Mouse (Mus musculus) liver, embryonic 13.5 days (tissue): ENCODE measurements at regions not wholly inside any gene's neighbourhood (a gene's known extent, or its start where the extent isn't known, plus 50 kb on each side); places are given as distances from the start of the nearest gene placed in this dataset.

Experiments used
- ATAC-seq: fragments of 200-750 bp; cut with Nextera tagmentation; 2 replicates; pipeline ENCODE4 v1.8.0; 2017; ENCODE audit warnings: low read depth, mild to moderate bottlenecking, moderate number of reproducible peaks, moderate library complexity
- DNase-seq: peaks from one replicate; pipeline ENCODE4 v3.0.0; 2022
- H3K27ac ChIP-seq: fragments of 300-500 bp; sonication (generic); 2 replicates; pipeline ENCODE4 v1.5.1; 2015; ENCODE audit warnings: moderate library complexity, mild to moderate bottlenecking, inconsistent platforms
- H3K27me3 ChIP-seq: fragments of 300-500 bp; sonication (generic); 2 replicates; pipeline ENCODE4 v1.6.1; 2015; ENCODE audit warnings: mild to moderate bottlenecking, inconsistent platforms
- H3K36me3 ChIP-seq: fragments of 300-500 bp; sonication (generic); 2 replicates; pipeline ENCODE4 v1.6.1; 2015; ENCODE audit warnings: mild to moderate bottlenecking, inconsistent platforms
- H3K4me1 ChIP-seq: fragments of 300-500 bp; sonication (generic); replicated peaks from 2 replicates; pipeline ENCODE4 v1.6.1; 2015; ENCODE audit warnings: inconsistent platforms
- H3K4me2 ChIP-seq: fragments of 300-500 bp; sonication (generic); 2 replicates; pipeline ENCODE4 v1.6.1; 2015; ENCODE audit warnings: inconsistent platforms, mild to moderate bottlenecking, moderate library complexity
- H3K4me3 ChIP-seq: fragments of 300-500 bp; sonication (generic); replicated peaks from 2 replicates; pipeline ENCODE4 v1.5.1; 2015; ENCODE audit warnings: mild to moderate bottlenecking, inconsistent platforms
- H3K9ac ChIP-seq: fragments of 300-500 bp; sonication (generic); 2 replicates; pipeline ENCODE4 v1.6.1; 2015; ENCODE audit warnings: mild to moderate bottlenecking, inconsistent platforms
- H3K9me3 ChIP-seq: fragments of 300-500 bp; sonication (generic); replicated peaks from 2 replicates; pipeline ENCODE4 v1.6.1; 2016; ENCODE audit warnings: inconsistent platforms
- WGBS: fragments of 180-500 bp; shearing (Covaris S2); methylation state at CpG from one replicate; pipeline ENCODE4 v1.1.7; 2015; ENCODE audit not compliant: insufficient replicate concordance; 5-methylcytosine and 5-hydroxymethylcytosine counted together

DNA sequence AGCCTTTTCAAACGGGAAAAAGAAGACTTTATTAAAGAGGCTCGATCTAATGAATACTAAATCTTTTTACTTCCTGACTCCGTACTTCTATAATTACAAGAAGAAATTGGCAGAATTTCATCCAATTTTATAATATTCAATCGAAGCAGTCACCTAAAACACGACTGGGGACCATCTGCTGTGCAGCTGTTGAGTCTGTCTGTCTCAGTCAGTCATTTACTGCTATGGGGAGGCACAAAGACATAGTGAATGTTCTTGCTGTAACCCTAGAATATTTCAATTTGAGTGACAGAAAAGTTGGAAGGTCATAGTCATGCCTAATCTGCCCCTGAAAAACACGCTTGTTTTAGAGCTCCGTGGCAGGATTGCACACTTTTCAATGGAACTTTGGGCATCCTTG is 487.5 kb downstream of the Igsf11 start:
- 63% methylated on average over 7 of the region's 7 CpGs for WGBS
- no peak overlapping the region for H3K4me2 ChIP-seq
- no peak overlapping the region for H3K27ac ChIP-seq
- no peak for ATAC-seq
- no peaks in the 10 kb centered on the region for H3K36me3 ChIP-seq
- H3K4me3 ChIP-seq = no peak overlapping the region
- no peaks in the 10 kb centered on the region for H3K9me3 ChIP-seq
- DNase-seq = no peak
- no peaks in the 10 kb centered on the region for H3K27me3 ChIP-seq
- H3K9ac ChIP-seq = no peak overlapping the region
- no peaks in the 10 kb centered on the region for H3K4me1 ChIP-seq

DNA sequence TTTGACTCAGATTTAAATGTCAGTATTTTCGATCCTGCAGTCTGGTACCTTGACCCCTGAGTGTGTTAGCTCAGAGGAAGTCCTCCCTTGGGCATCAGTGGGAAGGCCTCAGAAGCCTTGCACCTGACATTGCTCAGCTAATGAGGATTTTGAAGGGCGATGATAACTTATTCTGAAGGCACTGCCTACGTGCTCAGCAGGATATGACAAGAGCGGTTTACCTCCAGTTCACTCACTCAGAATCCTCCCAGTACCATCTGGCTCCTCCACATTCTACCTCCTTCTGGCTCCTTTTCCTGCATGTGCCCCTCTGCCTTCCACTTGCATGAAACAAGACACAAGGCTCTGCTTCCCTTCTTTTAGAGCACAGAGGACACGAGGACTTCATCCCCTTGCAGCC is 497.5 kb downstream of the Igsf11 start:
- Histone ChIP-seq H3K9ac (no peak overlapping the region), H3K4me3 (no peak overlapping the region), H3K9me3 (no peaks in the 10 kb centered on the region), H3K4me2 (no peak overlapping the region), H3K27ac (no peak overlapping the region), H3K4me1 (no peaks in the 10 kb centered on the region), H3K27me3 (no peaks in the 10 kb centered on the region), H3K36me3 (no peaks in the 10 kb centered on the region)
- 55% methylated on average over 5 of the region's 5 CpGs for WGBS
- ATAC-seq (no peak), DNase-seq (no peak)

DNA sequence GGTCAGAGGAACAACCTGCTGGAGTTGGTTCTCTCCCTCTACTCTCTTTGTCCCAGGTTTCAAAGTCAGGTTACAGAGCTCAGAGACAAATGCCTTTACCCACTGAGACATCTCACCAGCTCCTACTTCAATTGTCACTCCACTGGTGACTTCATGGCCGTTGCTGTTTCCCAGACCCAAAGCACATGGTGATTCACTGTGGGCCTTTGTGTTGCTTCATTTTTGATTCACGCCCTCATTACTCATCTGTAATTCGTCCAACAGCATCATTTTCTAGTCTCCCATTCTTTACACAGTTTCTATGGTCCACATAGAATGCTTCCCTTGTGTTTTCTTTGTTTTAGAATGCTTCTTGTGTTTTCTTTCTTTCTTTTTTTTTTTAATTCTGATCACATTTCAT is 498.2 kb downstream of the Igsf11 start:
- Histone ChIP-seq H3K4me2 (no peak overlapping the region), H3K9me3 (no peaks in the 10 kb centered on the region), H3K4me3 (no peak overlapping the region), H3K9ac (no peak overlapping the region), H3K4me1 (no peaks in the 10 kb centered on the region), H3K27ac (no peak overlapping the region), H3K36me3 (no peaks in the 10 kb centered on the region), H3K27me3 (no peaks in the 10 kb centered on the region)
- 48% methylated on average over 3 of the region's 3 CpGs for WGBS
- no peak for ATAC-seq
- no peak for DNase-seq

DNA sequence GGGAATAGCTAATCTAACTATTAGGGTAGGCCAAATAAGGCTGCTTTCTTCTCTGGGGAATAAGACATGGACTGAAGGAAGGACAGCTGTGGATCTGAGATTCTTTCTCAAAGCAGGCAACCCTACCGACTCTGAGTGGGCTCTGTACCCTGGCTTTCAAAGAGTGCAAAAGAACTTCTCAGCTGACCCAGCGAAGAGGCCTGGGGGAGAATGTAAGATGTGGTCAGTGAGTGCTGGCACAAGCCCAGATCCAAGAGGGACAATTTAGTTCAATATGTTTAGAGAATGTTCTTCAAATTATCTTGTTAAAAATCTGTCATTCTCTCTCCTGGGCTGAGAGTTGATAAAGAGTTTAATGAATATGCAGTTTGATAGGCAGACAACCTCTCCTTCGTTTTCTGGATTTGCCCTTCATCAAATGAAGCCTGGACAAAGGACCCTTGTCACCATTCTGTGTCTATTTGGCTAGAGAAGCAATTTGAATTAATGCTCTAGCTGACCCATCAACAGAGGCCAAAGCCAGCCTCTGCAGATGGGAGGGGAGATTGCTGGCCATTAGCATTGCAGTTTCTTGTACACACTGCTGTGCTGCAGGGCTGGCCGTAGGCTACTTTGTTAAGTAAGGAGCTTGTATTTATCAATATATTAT is 509.8 kb downstream of the Igsf11 start:
- no peaks in the 10 kb centered on the region for H3K27me3 ChIP-seq
- DNase-seq (no peak), ATAC-seq (no peak)
- H3K4me2 ChIP-seq = no peak overlapping the region
- H3K36me3 ChIP-seq = no peaks in the 10 kb centered on the region
- no peak overlapping the region for H3K27ac ChIP-seq
- no peak overlapping the region for H3K4me3 ChIP-seq
- H3K9me3 ChIP-seq = no peaks in the 10 kb centered on the region
- 58% methylated on average over 4 of the region's 4 CpGs for WGBS
- H3K9ac ChIP-seq = no peak overlapping the region
- H3K4me1 ChIP-seq = no peaks in the 10 kb centered on the region

DNA sequence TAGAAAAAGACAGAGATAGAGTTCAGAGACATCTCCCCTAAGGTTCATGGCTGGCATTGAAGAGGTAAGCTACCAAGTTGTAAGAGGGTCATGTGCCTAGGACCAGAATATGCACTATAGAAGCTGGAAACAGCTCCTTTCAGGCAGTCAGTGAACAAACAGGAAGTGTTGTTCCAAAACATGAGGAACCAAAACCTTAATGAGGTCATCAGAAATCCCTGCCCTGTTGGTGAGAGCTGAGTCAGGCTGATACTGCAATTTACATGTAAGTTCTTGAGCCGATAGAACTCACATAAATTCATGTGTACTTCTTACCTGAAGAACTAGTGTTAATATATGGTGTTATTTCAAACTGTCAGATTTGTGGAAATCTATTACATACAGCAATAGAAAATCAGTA is 539.1 kb downstream of the Igsf11 start:
- H3K9ac ChIP-seq = no peak overlapping the region
- no peak overlapping the region for H3K27ac ChIP-seq
- no peaks in the 10 kb centered on the region for H3K4me1 ChIP-seq
- H3K36me3 ChIP-seq = no peaks in the 10 kb centered on the region
- WGBS = 70% methylated on average over 1 of the region's 1 CpGs
- no peak overlapping the region for H3K4me2 ChIP-seq
- DNase-seq = no peak
- ATAC-seq = no peak
- H3K27me3 ChIP-seq = no peaks in the 10 kb centered on the region
- H3K4me3 ChIP-seq = no peak overlapping the region
- no peaks in the 10 kb centered on the region for H3K9me3 ChIP-seq

DNA sequence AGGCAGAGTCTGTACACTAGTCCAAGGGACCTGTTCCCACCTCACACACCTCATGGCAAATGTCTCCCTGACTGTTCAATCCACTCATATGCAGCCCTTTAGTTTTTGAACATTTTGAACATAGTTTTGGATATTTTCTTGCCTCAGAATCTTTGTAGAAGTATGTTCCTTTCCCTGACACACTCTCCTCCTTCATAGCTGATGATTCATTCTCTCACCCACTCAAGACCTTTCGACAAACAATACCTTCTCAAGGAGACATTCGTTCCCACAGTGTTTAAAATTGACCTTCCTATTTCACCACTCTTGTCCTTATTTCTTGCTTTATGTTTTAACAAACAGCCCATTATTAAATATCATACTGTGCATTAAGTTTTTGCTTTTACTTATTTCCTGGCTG is 538.4 kb upstream of the Lsamp start:
- Histone ChIP-seq H3K9me3 (no peaks in the 10 kb centered on the region), H3K36me3 (no peaks in the 10 kb centered on the region), H3K27me3 (no peaks in the 10 kb centered on the region), H3K4me2 (no peak overlapping the region), H3K9ac (no peak overlapping the region), H3K4me3 (no peak overlapping the region), H3K27ac (no peak overlapping the region), H3K4me1 (no peaks in the 10 kb centered on the region)
- DNase-seq = no peak
- WGBS = 54% methylated on average over 2 of the region's 2 CpGs
- no peak for ATAC-seq

DNA sequence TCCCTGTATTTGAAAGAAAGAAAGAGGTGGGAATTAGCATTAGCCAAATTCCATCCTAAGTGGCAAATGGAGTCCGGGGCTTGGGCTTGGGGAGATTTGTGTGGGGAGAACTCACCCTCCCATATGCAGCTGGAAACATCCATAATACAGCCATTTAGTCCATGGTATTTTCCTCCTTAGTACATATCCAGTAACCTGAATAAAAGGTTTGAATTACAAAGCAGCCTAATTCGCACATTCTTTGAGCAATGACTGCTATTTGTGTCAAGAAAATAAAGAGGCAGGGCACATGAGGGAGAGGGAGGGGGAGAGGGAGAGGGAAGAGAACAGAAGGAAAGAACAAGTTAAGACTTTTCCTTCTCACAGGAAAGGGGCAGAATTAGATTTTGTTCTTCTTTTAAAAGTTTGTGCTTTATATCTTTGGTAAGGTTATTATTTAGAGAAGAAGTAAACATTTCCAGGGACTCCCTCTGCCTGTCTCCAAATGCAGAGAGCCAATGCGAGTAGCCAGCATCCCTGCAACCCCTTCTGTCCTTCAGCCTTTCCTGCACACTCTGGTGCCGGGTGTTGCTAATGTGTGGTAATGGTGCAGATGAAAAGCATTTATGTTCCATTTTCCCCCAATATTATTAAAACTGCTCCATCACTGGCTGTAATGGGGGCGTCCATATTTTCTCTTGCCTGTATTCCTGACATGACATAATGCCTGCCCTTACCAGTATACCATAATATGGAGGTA is 530.6 kb upstream of the Lsamp start:
- H3K9ac ChIP-seq = no peak overlapping the region
- H3K4me3 ChIP-seq = no peak overlapping the region
- 62% methylated on average over 5 of the region's 5 CpGs for WGBS
- H3K4me1 ChIP-seq = no peaks in the 10 kb centered on the region
- H3K27ac ChIP-seq = no peak overlapping the region
- ATAC-seq (no peak), DNase-seq (no peak)
- H3K27me3 ChIP-seq = no peaks in the 10 kb centered on the region
- H3K9me3 ChIP-seq = no peaks in the 10 kb centered on the region
- H3K36me3 ChIP-seq = no peaks in the 10 kb centered on the region
- no peak overlapping the region for H3K4me2 ChIP-seq
